Mouse (Mus musculus): ENCODE results near the gene Slc22a6. TPM values are rescaled to one million over a fixed set of nuclear protein-coding genes. Genes with fewer than 3 reads are reported as not detected.

Slc22a6 gene
- total RNA-seq, 2 experiments from 2014 or later: not detected

- DNase-seq: no peak
- intact Hi-C loops (cut with DNase I; ENCODE audit: low total_unique reads): no loop called here
Measured at GRCm38 (mm10) chr19:8602914-8603313, 14.9 kb upstream of the Slc22a6 start.

- DNase-seq: no peak
Measured at GRCm38 (mm10) chr19:8604536-8605240, 13.2 kb upstream of the Slc22a6 start.

GRCm38 (mm10) chr19:8605241-8605558, 12.6 kb upstream of the Slc22a6 start:
- intact Hi-C loops (cut with DNase I; ENCODE audit: low total_unique reads): no loop called here
- no peak for DNase-seq

More at GRCm38 (mm10) chr19:8604536-8605240, 13.2 kb upstream of the Slc22a6 start:
- intact Hi-C loops (cut with DNase I; ENCODE audit: low total_unique reads): no loop called here

- intact Hi-C loops (cut with DNase I; ENCODE audit: low total_unique reads): no loop called here
- no peak for DNase-seq
Measured at GRCm38 (mm10) chr19:8611358-8612123, 6.3 kb upstream of the Slc22a6 start.

GRCm38 (mm10) chr19:8613111-8613510, 4.7 kb upstream of the Slc22a6 start:
- intact Hi-C loops (cut with DNase I; ENCODE audit: low total_unique reads): no loop called here
- no peak for DNase-seq

- intact Hi-C loops (cut with DNase I; ENCODE audit: low total_unique reads): no loop called here
- no peak for DNase-seq
Measured at GRCm38 (mm10) chr19:8614343-8614742, 3.5 kb upstream of the Slc22a6 start.

- intact Hi-C loops (cut with DNase I; ENCODE audit: low total_unique reads): no loop called here
- no peak for DNase-seq
Measured at GRCm38 (mm10) chr19:8616314-8616713, 1.5 kb upstream of the Slc22a6 start.

- DNase-seq: no peak
- intact Hi-C loops (cut with DNase I; ENCODE audit: low total_unique reads): no loop called here
Measured at GRCm38 (mm10) chr19:8621098-8621497, 3.3 kb downstream of the Slc22a6 start.

- no peak for DNase-seq
- intact Hi-C loops (cut with DNase I; ENCODE audit: low total_unique reads): no loop called here
Measured at GRCm38 (mm10) chr19:8630249-8630648, 12.4 kb downstream of the Slc22a6 start.

- no peak for DNase-seq
- intact Hi-C loops (cut with DNase I; ENCODE audit: low total_unique reads): no loop called here
Measured at GRCm38 (mm10) chr19:8630826-8631225, 13.0 kb downstream of the Slc22a6 start.

GRCm38 (mm10) chr19:8632029-8632428, 14.2 kb downstream of the Slc22a6 start:
- intact Hi-C loops (cut with DNase I; ENCODE audit: low total_unique reads): no loop called here
- no peak for DNase-seq

- intact Hi-C loops (cut with DNase I; ENCODE audit: low total_unique reads): no loop called here
- DNase-seq: no peak
Measured at GRCm38 (mm10) chr19:8642086-8642485, 24.2 kb downstream of the Slc22a6 start.

GRCm38 (mm10) chr19:8646393-8646792, 28.6 kb downstream of the Slc22a6 start:
- intact Hi-C loops (cut with DNase I; ENCODE audit: low total_unique reads): no loop called here
- no peak for DNase-seq

GRCm38 (mm10) chr19:8655833-8656232, 38.0 kb downstream of the Slc22a6 start:
- no peak for DNase-seq
- intact Hi-C loops (cut with DNase I; ENCODE audit: low total_unique reads): no loop called here

GRCm38 (mm10) chr19:8656341-8656740, 38.5 kb downstream of the Slc22a6 start:
- intact Hi-C loops (cut with DNase I; ENCODE audit: low total_unique reads): no loop called here
- DNase-seq: no peak

- intact Hi-C loops (cut with DNase I; ENCODE audit: low total_unique reads): no loop called here
- peak; percentile 9 for DNase-seq
Measured at GRCm38 (mm10) chr19:8661821-8662307, 44.0 kb downstream of the Slc22a6 start.

- peak; percentile 36 for DNase-seq
Measured at GRCm38 (mm10) chr19:8662337-8662736, 44.5 kb downstream of the Slc22a6 start.

GRCm38 (mm10) chr19:8663360-8663839, 45.6 kb downstream of the Slc22a6 start, which contains the start of gene Chrm1:
Gene Chrm1, plus strand, starts transcription at chr19:8663789.
- DNase-seq: no peak
- intact Hi-C loops (cut with DNase I; ENCODE audit: low total_unique reads): no loop called here

More at GRCm38 (mm10) chr19:8662337-8662736, 44.5 kb downstream of the Slc22a6 start:
- intact Hi-C loops (cut with DNase I; ENCODE audit: low total_unique reads): no loop called here

- DNase-seq: no peak
- intact Hi-C loops (cut with DNase I; ENCODE audit: low total_unique reads): no loop called here
Measured at GRCm38 (mm10) chr19:8663911-8664421, 46.1 kb downstream of the Slc22a6 start.

- no peak for DNase-seq
- intact Hi-C loops (cut with DNase I; ENCODE audit: low total_unique reads): no loop called here
Measured at GRCm38 (mm10) chr19:8664859-8665258, 47.0 kb downstream of the Slc22a6 start.
